Mouse (Mus musculus): ENCODE measurements around the gene Sez6. TPM values are rescaled to one million over a fixed set of nuclear protein-coding genes. Genes with fewer than 3 reads are reported as not detected.

Gene Sez6
- total RNA-seq, 1 experiment, result 0.45 TPM

GRCm38 (mm10) chr11:77931541-77932433 lies 1.2 kb downstream of the Sez6 start:
- H3K9me3 ChIP-seq (ENCODE audit: control insufficient read depth, insufficient read depth, low read depth, low read length), result no peaks in the 10 kb centered on the region
- in situ Hi-C loops (cut with MboI; ENCODE audit: low sequenced_read_pairs in 2 of 2, unreplicated experiment in 2 of 2), result no loop called here
- DNase-seq (ENCODE audit: low read depth, low spot score), result no peak
- no peaks in the 10 kb centered on the region for H3K36me3 ChIP-seq (ENCODE audit: control insufficient read depth, insufficient read depth, low read length, poor library complexity, severe bottlenecking)
- peak overlapping the region; percentile 66 to 83 for H3K4me3 ChIP-seq (ENCODE audit: insufficient read depth in 1 of 2, low read depth in 1 of 2, low read length in 2 of 2, poor library complexity in 1 of 2, severe bottlenecking in 1 of 2)
- H3K9ac ChIP-seq (ENCODE audit: insufficient read depth, low read depth, low read length, poor library complexity, severe bottlenecking), result peak overlapping the region; percentile 4; the same call in 1 of the 2 replicates
- no peak overlapping the region for H3K27ac ChIP-seq (ENCODE audit: insufficient read depth, low read depth, low read length, poor library complexity, severe bottlenecking)
- H3K4me1 ChIP-seq (ENCODE audit: control insufficient read depth in 2 of 2, insufficient read depth in 2 of 2, low read length in 2 of 2, poor library complexity in 1 of 2), result peaks cover 12 to 19% of the 10 kb centered on the region in 2 experiments
- TF ChIP-seq CHD2 (IDR thresholded peaks at IDR 0.05; ENCODE audit: low read depth, low read length) (no peak), ZNF384 (IDR thresholded peaks at IDR 0.05; ENCODE audit: low read depth, low read length) (no peak), MAFK (IDR thresholded peaks at IDR 0.05; ENCODE audit: insufficient read depth, low read depth, low read length) (no peak)

GRCm38 (mm10) chr11:77932576-77932975 lies 2.0 kb downstream of the Sez6 start:
- TF ChIP-seq ZC3H11A (IDR thresholded peaks at IDR 0.05; ENCODE audit: borderline replicate concordance, low read depth, low read length) (no peak), HCFC1 (IDR thresholded peaks at IDR 0.05; ENCODE audit: borderline replicate concordance, insufficient read depth, low read length) (no peak), ZNF384 (IDR thresholded peaks at IDR 0.05; ENCODE audit: low read depth, low read length) (no peak), CHD2 (IDR thresholded peaks at IDR 0.05; ENCODE audit: low read depth, low read length) (no peak), MAFK (IDR thresholded peaks at IDR 0.05; ENCODE audit: insufficient read depth, low read depth, low read length) (no peak)
- in situ Hi-C loops (cut with MboI; ENCODE audit: low sequenced_read_pairs in 2 of 2, unreplicated experiment in 2 of 2), result no loop called here
- no peak overlapping the region for H3K4me3 ChIP-seq (ENCODE audit: insufficient read depth in 1 of 2, low read depth in 1 of 2, low read length in 2 of 2, poor library complexity in 1 of 2, severe bottlenecking in 1 of 2)
- no peak overlapping the region for H3K27ac ChIP-seq (ENCODE audit: insufficient read depth, low read depth, low read length, poor library complexity, severe bottlenecking)
- H3K9ac ChIP-seq (ENCODE audit: insufficient read depth, low read depth, low read length, poor library complexity, severe bottlenecking), result no peak overlapping the region
- peaks cover 12 to 18% of the 10 kb centered on the region in 2 experiments for H3K4me1 ChIP-seq (ENCODE audit: control insufficient read depth in 2 of 2, insufficient read depth in 2 of 2, low read length in 2 of 2, poor library complexity in 1 of 2)
- no peaks in the 10 kb centered on the region for H3K36me3 ChIP-seq (ENCODE audit: control insufficient read depth, insufficient read depth, low read length, poor library complexity, severe bottlenecking)
- H3K9me3 ChIP-seq (ENCODE audit: control insufficient read depth, insufficient read depth, low read depth, low read length), result no peaks in the 10 kb centered on the region
- DNase-seq (ENCODE audit: low read depth, low spot score), result no peak

GRCm38 (mm10) chr11:77934111-77934521 lies 3.5 kb downstream of the Sez6 start:
- peaks cover 12 to 20% of the 10 kb centered on the region in 2 experiments for H3K4me1 ChIP-seq (ENCODE audit: control insufficient read depth in 2 of 2, insufficient read depth in 2 of 2, low read length in 2 of 2, poor library complexity in 1 of 2)
- DNase-seq (ENCODE audit: low read depth, low spot score), result no peak
- no peak overlapping the region for H3K4me3 ChIP-seq (ENCODE audit: insufficient read depth in 1 of 2, low read depth in 1 of 2, low read length in 2 of 2, poor library complexity in 1 of 2, severe bottlenecking in 1 of 2)
- TF ChIP-seq CHD2 (IDR thresholded peaks at IDR 0.05; ENCODE audit: low read depth, low read length) (no peak), ZNF384 (IDR thresholded peaks at IDR 0.05; ENCODE audit: low read depth, low read length) (no peak), MAFK (IDR thresholded peaks at IDR 0.05; ENCODE audit: insufficient read depth, low read depth, low read length) (no peak), ZC3H11A (IDR thresholded peaks at IDR 0.05; ENCODE audit: borderline replicate concordance, low read depth, low read length) (no peak), HCFC1 (IDR thresholded peaks at IDR 0.05; ENCODE audit: borderline replicate concordance, insufficient read depth, low read length) (no peak)
- H3K9ac ChIP-seq (ENCODE audit: insufficient read depth, low read depth, low read length, poor library complexity, severe bottlenecking), result no peak overlapping the region
- H3K36me3 ChIP-seq (ENCODE audit: control insufficient read depth, insufficient read depth, low read length, poor library complexity, severe bottlenecking), result no peaks in the 10 kb centered on the region
- H3K27ac ChIP-seq (ENCODE audit: insufficient read depth, low read depth, low read length, poor library complexity, severe bottlenecking), result no peak overlapping the region
- H3K9me3 ChIP-seq (ENCODE audit: control insufficient read depth, insufficient read depth, low read depth, low read length), result no peaks in the 10 kb centered on the region
- in situ Hi-C loops (cut with MboI; ENCODE audit: low sequenced_read_pairs in 2 of 2, unreplicated experiment in 2 of 2), result no loop called here

- in situ Hi-C loops (cut with MboI; ENCODE audit: low sequenced_read_pairs in 2 of 2, unreplicated experiment in 2 of 2), result no loop called here
- TF ChIP-seq HCFC1 (IDR thresholded peaks at IDR 0.05; ENCODE audit: borderline replicate concordance, insufficient read depth, low read length), result no peak
- TF ChIP-seq CHD2 (IDR thresholded peaks at IDR 0.05; ENCODE audit: low read depth, low read length), result no peak
- TF ChIP-seq MAFK (IDR thresholded peaks at IDR 0.05; ENCODE audit: insufficient read depth, low read depth, low read length), result no peak
- TF ChIP-seq ZNF384 (IDR thresholded peaks at IDR 0.05; ENCODE audit: low read depth, low read length), result no peak
- no peak for TF ChIP-seq ZC3H11A (IDR thresholded peaks at IDR 0.05; ENCODE audit: borderline replicate concordance, low read depth, low read length)
- H3K4me3 ChIP-seq (ENCODE audit: insufficient read depth in 1 of 2, low read depth in 1 of 2, low read length in 2 of 2, poor library complexity in 1 of 2, severe bottlenecking in 1 of 2), result no peak overlapping the region
- H3K36me3 ChIP-seq (ENCODE audit: control insufficient read depth, insufficient read depth, low read length, poor library complexity, severe bottlenecking), result no peaks in the 10 kb centered on the region
- H3K9ac ChIP-seq (ENCODE audit: insufficient read depth, low read depth, low read length, poor library complexity, severe bottlenecking), result no peak overlapping the region
- no peaks in the 10 kb centered on the region for H3K9me3 ChIP-seq (ENCODE audit: control insufficient read depth, insufficient read depth, low read depth, low read length)
- H3K27ac ChIP-seq (ENCODE audit: insufficient read depth, low read depth, low read length, poor library complexity, severe bottlenecking), result no peak overlapping the region
- DNase-seq (ENCODE audit: low read depth, low spot score), result no peak
- H3K4me1 ChIP-seq (ENCODE audit: control insufficient read depth in 2 of 2, insufficient read depth in 2 of 2, low read length in 2 of 2, poor library complexity in 1 of 2), result peaks cover 12 to 20% of the 10 kb centered on the region in 2 experiments
Measured at GRCm38 (mm10) chr11:77934568-77935311, 4.1 kb downstream of the Sez6 start.
